Mouse (Mus musculus) limb, embryonic 12.5 days (tissue): ENCODE measurements around the gene Neurl4. TPM values are rescaled to one million over a fixed set of nuclear protein-coding genes. Genes with fewer than 3 reads are reported as not detected.
A peak's percentile ranks its signal among the peaks of the same experiment; 100 is the strongest.

ENCODE experiments used
- ATAC-seq: fragments of 200-750 bp; cut with Nextera tagmentation; 2 replicates; pipeline ENCODE4 v1.8.0; 2017; ENCODE audit warnings: low read depth, moderate TSS enrichment; ENCODE audit not compliant: insufficient number of reproducible peaks, insufficient read depth, low FRiP score, low TSS enrichment
- H3K27ac ChIP-seq: fragments of 300-500 bp; sonication (generic); 2 replicates; pipeline ENCODE4 v1.5.1; 2016; ENCODE audit warnings: mild to moderate bottlenecking, moderate library complexity
- H3K27me3 ChIP-seq: fragments of 300-500 bp; sonication (generic); 2 replicates; pipeline ENCODE4 v1.6.1; 2016; ENCODE audit warnings: mild to moderate bottlenecking, moderate library complexity
- H3K36me3 ChIP-seq: fragments of 300-500 bp; sonication (generic); 2 replicates; pipeline ENCODE4 v1.6.1; 2016; ENCODE audit warnings: mild to moderate bottlenecking, moderate library complexity
- H3K4me1 ChIP-seq: fragments of 300-500 bp; sonication (generic); replicated peaks from 2 replicates; pipeline ENCODE4 v1.6.1; 2016
- H3K4me2 ChIP-seq: fragments of 300-500 bp; sonication (generic); 2 replicates; pipeline ENCODE4 v1.6.1; 2016; ENCODE audit warnings: mild to moderate bottlenecking, moderate library complexity
- H3K4me3 ChIP-seq: fragments of 300-500 bp; sonication (generic); replicated peaks from 2 replicates; pipeline ENCODE4 v1.5.1; 2016; ENCODE audit warnings: mild to moderate bottlenecking
- H3K9ac ChIP-seq: fragments of 300-500 bp; sonication (generic); replicated peaks from 2 replicates; pipeline ENCODE4 v1.6.1; 2016; ENCODE audit warnings: mild to moderate bottlenecking, moderate library complexity
- H3K9me3 ChIP-seq: fragments of 300-500 bp; sonication (generic); 2 replicates; pipeline ENCODE4 v1.6.1; 2016; ENCODE audit warnings: mild to moderate bottlenecking, moderate library complexity
- WGBS: fragments of 180-500 bp; shearing (Covaris S2); methylation state at CpG from one replicate; pipeline ENCODE4 v1.1.7; 2016; 5-methylcytosine and 5-hydroxymethylcytosine counted together
- polyA plus RNA-seq: library from polyadenylated mRNA; unstranded; fragments of >200 nt; fragmentation: Nextera tagmentation; extraction: Ambion mirVana; gene quantifications from 2 replicates; pipeline ENCODE4 v1.2.1, GENCODE M21; 2016

Neurl4 gene
- polyA plus RNA-seq, 1 experiment from 2014 or later = 12.7 TPM

DNA sequence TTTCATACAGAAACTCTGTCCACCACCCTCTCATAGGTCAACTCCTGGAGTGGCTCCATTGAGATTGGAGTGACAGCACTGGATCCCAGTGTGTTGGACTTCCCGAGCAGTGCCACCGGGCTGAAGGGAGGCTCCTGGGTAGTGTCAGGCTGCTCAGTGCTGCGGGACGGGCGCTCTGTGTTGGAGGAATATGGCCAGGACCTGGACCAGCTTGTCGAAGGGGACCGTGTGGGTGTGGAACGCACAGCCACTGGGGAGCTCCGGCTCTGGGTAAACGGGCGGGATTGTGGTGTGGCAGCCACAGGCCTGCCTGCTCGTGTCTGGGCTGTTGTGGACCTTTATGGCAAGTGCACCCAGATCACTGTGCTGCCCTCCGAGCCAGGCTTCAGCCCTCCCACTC is 2.1 kb downstream of the Neurl4 start:
- no peak for ATAC-seq
- WGBS = 89% methylated on average over 13 of the region's 13 CpGs
- Histone ChIP-seq H3K4me2 (peak overlapping the region; percentile 84), H3K27me3 (no peaks in the 10 kb centered on the region), H3K36me3 (peaks cover 51% of the 10 kb centered on the region), H3K9me3 (no peaks in the 10 kb centered on the region), H3K4me1 (peaks cover 32% of the 10 kb centered on the region), H3K27ac (no peak overlapping the region), H3K4me3 (peak overlapping the region; percentile 95), H3K9ac (0 out of 2 replicates have a peak overlapping the region, but pooled peaks have one; percentile 97)

DNA sequence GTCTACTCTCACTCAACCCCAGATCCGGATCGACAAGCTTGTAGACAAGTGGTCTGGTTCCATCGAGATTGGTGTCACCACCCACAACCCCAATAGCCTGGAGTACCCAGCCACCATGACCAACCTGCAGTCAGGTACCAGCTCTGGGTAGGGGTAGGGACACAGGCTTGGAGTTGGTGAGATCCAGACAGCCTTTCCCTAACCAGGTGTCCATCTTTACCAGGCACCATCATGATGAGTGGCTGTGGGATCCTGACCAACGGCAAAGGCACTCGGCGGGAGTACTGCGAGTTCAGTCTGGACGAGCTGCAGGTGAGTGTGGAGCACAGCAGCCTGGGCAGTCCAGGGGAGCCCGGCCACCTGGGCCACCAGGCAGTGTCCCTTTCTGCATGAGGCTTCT is 3.4 kb downstream of the Neurl4 start:
- 93% methylated on average over 9 of the region's 9 CpGs for WGBS
- Histone ChIP-seq H3K27ac (no peak overlapping the region), H3K4me1 (peaks cover 20% of the 10 kb centered on the region), H3K27me3 (no peaks in the 10 kb centered on the region), H3K4me2 (no peak overlapping the region), H3K36me3 (peaks cover 64% of the 10 kb centered on the region), H3K9me3 (no peaks in the 10 kb centered on the region), H3K9ac (no peak overlapping the region), H3K4me3 (no peak overlapping the region)
- ATAC-seq = no peak

DNA sequence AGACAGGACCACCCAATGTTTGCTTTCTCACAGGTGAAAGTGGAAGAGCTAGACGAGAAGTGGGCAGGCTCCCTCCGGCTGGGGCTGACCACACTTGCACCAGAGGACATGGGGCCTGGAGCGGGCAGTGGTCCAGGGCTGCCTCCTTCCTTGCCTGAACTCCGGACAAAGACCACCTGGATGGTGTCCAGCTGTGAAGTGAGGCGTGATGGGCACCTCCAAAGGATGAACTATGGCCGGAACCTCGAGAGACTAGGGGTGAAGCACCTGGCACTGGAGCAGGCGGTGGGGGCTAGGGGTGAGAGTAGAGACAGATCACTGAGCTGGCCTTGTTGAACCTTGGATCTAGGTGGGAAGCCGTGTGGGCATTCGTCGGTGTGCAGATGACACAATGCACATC is 7.8 kb downstream of the Neurl4 start:
- 93% methylated on average over 11 of the region's 11 CpGs for WGBS

DNA sequence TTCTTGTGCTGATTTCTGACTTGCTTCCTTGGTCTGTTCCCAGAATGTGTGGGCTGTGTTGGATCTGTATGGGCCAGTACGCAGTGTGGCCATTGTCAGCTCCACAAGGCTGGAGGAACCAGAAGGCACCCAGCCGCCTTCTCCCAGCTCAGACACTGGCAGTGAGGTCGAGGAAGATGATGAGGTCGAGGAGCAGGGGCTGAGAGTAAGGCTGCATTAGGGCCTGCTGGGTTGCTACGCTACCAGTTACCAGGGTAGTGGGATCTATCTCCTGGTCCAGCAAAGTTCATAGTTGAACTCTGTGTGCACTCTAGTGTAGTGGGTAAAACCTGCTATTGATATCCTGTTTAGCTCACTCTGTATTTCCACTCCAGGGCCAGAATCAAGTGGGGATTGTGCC is 8.3 kb downstream of the Neurl4 start:
- H3K4me2 ChIP-seq = no peak overlapping the region
- peaks cover 93% of the 10 kb centered on the region for H3K36me3 ChIP-seq
- H3K4me1 ChIP-seq = peaks cover 9% of the 10 kb centered on the region
- H3K9ac ChIP-seq = no peak overlapping the region
- no peak overlapping the region for H3K4me3 ChIP-seq
- no peaks in the 10 kb centered on the region for H3K27me3 ChIP-seq
- no peaks in the 10 kb centered on the region for H3K9me3 ChIP-seq
- no peak overlapping the region for H3K27ac ChIP-seq
- no peak for ATAC-seq
- 86% methylated on average over 5 of the region's 5 CpGs for WGBS

More for the DNA sequence above, 7.8 kb downstream of the Neurl4 start:
- Histone ChIP-seq H3K27ac (no peak overlapping the region), H3K36me3 (peaks cover 98% of the 10 kb centered on the region), H3K4me3 (no peak overlapping the region), H3K4me2 (no peak overlapping the region), H3K9ac (no peak overlapping the region), H3K4me1 (peaks cover 9% of the 10 kb centered on the region), H3K9me3 (no peaks in the 10 kb centered on the region), H3K27me3 (no peaks in the 10 kb centered on the region)
- ATAC-seq = no peak

DNA sequence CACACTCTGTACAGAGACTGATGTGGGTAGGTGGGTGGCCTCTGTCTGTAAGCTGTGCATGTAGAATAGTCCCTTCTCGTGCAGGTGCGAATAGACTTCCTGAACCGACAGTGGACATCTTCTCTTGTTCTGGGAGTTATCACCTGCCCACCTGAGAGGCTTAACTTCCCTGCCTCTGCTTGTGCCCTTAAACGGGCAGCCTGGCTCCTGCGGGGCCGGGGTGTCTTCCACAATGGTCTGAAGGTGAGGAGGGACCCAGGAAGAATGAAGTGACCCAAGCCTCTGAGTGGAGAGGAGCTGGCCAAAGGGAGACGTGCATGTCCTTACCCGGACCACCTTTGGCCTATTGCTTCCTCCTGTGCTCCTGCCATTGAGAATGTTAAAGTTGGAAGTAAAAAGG is 9.3 kb downstream of the Neurl4 start:
- WGBS = 94% methylated on average over 8 of the region's 8 CpGs
- peaks cover 17% of the 10 kb centered on the region for H3K4me1 ChIP-seq
- H3K4me2 ChIP-seq = no peak overlapping the region
- no peaks in the 10 kb centered on the region for H3K27me3 ChIP-seq
- no peak overlapping the region for H3K27ac ChIP-seq
- no peaks in the 10 kb centered on the region for H3K9me3 ChIP-seq
- ATAC-seq = no peak
- no peak overlapping the region for H3K4me3 ChIP-seq
- peaks cover 91% of the 10 kb centered on the region for H3K36me3 ChIP-seq
- H3K9ac ChIP-seq = no peak overlapping the region

DNA sequence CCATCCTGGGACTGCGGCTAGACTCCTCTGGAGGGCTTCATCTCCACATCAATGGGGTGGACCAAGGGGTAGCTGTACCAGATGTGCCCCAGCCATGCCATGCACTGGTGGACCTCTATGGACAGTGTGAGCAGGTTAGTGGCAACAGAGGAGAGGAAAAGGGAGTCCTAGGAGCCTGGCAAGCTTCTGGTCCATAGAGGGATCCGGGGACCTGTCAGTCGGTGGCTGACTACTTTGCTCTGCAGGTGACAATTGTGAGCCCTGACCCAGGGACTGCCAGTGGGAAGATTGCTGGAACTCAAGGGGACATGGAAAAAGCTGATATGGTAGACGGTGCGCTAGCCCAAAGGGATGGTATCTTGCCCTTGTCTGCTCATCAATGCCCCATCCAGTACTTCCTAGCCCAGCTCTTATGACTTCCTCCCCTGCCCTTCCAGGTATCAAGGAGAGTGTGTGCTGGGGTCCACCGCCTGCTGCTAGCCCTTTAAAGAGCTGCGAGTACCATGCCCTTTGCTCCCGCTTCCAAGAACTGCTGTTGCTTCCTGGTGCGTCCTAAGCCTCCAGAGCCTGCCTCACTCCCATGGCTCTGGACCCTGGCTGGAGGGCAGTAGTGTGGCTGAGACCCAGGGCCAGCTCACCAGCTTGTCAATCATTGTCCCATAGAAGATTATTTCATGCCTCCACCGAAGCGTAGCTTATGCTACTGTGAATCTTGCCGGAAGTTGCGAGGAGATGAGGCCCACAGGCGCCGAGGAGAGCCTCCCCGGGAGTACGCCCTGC is 10.1 kb downstream of the Neurl4 start:
- Histone ChIP-seq H3K4me2 (no peak overlapping the region), H3K36me3 (peaks cover 91% of the 10 kb centered on the region), H3K9me3 (no peaks in the 10 kb centered on the region), H3K4me3 (no peak overlapping the region), H3K27me3 (no peaks in the 10 kb centered on the region), H3K27ac (no peak overlapping the region), H3K9ac (no peak overlapping the region), H3K4me1 (peaks cover 25% of the 10 kb centered on the region)
- no peak for ATAC-seq
- WGBS = 93% methylated on average over 17 of the region's 17 CpGs

DNA sequence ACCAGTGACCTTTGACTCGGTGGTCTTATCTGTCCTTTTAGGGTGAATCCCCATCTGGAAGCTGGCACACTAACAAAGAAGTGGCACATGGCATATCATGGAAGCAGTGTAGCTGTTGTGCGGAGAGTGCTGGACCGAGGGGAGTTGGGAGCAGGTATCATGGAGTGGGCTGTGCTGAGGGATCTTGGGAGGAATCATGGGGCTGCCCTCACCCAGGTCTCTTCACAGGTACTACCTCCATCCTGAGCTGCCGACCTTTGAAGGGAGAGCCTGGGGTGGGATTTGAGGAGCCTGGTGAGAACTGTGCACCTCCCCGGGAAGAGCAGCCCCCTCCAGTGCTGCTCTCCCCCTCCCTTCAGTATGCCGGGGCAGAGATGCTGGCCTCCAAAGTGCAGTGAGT is 10.8 kb downstream of the Neurl4 start:
- peaks cover 91% of the 10 kb centered on the region for H3K36me3 ChIP-seq
- peaks cover 27% of the 10 kb centered on the region for H3K4me1 ChIP-seq
- no peaks in the 10 kb centered on the region for H3K9me3 ChIP-seq
- WGBS = 93% methylated on average over 6 of the region's 6 CpGs
- H3K9ac ChIP-seq = no peak overlapping the region
- no peak overlapping the region for H3K27ac ChIP-seq
- no peaks in the 10 kb centered on the region for H3K27me3 ChIP-seq
- no peak overlapping the region for H3K4me3 ChIP-seq
- H3K4me2 ChIP-seq = no peak overlapping the region
- ATAC-seq = no peak

DNA sequence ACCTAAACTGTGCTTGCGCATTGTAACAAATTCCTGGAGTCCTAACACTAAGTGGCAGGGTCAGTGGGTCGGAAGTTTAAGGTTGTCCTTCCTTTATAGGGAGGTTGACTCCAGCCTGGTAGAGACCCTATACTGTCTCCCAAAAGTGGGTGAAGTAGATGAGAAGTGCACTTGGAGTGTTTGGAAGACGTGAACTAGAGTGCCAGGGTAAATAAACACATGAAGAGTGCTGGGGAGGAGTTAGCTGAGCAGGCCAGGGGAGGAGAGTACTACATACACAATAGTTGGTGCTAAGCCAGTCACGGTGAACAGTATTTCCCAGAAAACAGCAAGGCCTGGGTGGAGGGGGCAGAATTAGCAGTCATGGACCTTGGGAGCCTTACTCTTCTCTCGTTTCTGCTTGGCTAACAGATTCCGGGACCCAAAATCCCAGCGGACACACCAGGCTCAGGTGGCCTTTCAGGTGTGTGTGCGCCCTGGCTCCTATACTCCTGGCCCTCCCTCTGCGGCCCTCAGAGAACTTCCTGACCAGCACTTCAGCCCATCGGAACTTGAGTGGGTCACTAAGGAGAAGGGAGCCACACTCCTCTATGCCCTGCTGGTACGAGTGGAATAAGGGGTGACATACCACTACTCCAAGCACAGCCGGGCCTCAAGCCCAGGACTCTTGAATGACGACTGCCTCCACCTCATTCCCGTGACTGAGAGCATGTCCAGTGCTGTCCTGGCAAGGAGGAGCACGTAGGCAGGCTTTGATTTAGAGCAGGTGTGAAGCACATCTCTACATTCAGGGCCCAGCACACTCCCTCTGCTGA is 12.1 kb downstream of the Neurl4 start:
- peak overlapping the region; percentile 92 for H3K4me3 ChIP-seq
- 0 out of 2 replicates have a peak, but pooled peaks have one; percentile 24 for ATAC-seq
- H3K4me2 ChIP-seq = peak overlapping the region; percentile 98
- peaks cover 33% of the 10 kb centered on the region for H3K4me1 ChIP-seq
- no peaks in the 10 kb centered on the region for H3K27me3 ChIP-seq
- peak overlapping the region; percentile 92; the same call in 1 of the 2 replicates for H3K27ac ChIP-seq
- WGBS = 75% methylated on average over 15 of the region's 15 CpGs
- no peaks in the 10 kb centered on the region for H3K9me3 ChIP-seq
- H3K9ac ChIP-seq = peak overlapping the region; percentile 93
- peaks cover 91% of the 10 kb centered on the region for H3K36me3 ChIP-seq

DNA sequence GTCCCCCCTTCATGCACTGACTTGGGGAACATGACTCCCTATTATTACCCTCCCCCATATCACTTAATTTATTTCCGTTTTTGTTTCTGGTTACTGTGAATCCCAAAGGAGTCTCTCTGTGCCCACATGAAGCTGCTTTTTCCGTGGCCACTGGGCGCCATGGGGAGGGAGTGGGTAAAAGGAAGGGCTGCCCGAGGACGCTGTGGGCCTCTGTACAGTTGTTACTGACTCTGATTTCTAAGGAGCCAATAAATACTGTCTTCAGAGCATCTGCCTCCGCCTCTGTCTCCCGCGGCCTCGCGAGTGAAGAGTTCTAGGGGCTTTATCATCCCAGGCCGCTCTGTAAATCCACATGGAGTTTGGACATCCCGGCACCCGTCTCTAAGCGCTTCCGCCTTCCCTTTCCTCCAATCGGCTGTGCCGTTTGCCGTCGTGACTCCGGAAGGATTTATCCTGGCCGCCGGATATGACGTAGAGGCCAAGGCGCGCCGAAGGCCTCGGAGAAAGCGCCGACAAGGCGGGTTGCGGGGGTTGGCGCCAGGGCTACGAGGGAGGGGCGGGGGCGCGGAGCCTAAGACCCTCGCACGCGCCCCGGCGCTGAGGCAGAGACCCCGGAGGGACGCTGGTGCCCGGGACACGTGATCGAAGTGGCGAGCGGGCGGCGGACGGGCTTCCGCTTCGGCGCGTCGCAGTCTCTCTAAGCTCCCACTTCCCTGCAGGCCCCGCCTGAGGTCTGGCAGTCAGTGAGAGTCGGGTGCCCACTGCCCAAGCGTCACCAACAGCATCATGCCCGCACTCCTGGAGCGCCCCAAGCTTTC is 12.9 kb downstream of the Neurl4 start, which contains the start of gene Gps2:
Gps2 (plus strand) TSS at position 335 of the 818 bp plus-strand sequence.
- H3K4me1 ChIP-seq = peaks cover 39% of the 10 kb centered on the region
- H3K4me3 ChIP-seq = peak within 1 kb of the TSS; percentile 92
- WGBS = 2% methylated on average over 61 of the region's 61 CpGs
- no peaks in the 10 kb centered on the region for H3K9me3 ChIP-seq
- H3K27ac ChIP-seq = peak within 1 kb of the TSS; percentile 92
- peak; percentile 71 for ATAC-seq
- H3K27me3 ChIP-seq = no peaks in the 10 kb centered on the region
- peaks cover 91% of the 10 kb centered on the region for H3K36me3 ChIP-seq
- peak within 1 kb of the TSS; percentile 93 for H3K9ac ChIP-seq
- H3K4me2 ChIP-seq = peak within 1 kb of the TSS; percentile 98

DNA sequence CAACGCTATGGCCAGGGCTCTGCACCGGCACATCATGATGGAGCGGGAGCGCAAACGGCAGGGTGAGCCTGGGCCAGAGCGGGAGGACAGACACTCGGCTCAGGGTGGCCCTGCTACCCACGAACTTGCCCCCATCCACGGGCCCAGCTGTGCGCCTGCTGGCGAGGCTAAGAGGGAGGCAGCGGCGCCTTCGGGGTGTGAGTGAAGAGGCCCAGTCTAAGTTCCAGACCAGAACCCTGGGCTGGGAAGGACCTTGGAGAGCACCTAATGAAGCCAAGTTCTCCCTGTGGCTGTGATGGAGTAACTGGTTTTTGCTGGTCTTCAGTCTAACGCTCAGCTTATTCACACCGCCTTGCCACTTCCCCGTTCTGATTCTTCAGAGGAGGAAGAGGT is 13.5 kb downstream of the Neurl4 start:
- Histone ChIP-seq H3K9ac (peak overlapping the region; percentile 93), H3K4me3 (peak overlapping the region; percentile 92), H3K36me3 (peaks cover 91% of the 10 kb centered on the region), H3K4me1 (peaks cover 44% of the 10 kb centered on the region), H3K27ac (peak overlapping the region; percentile 92), H3K27me3 (no peaks in the 10 kb centered on the region), H3K4me2 (peak overlapping the region; percentile 98), H3K9me3 (no peaks in the 10 kb centered on the region)
- WGBS = 4% methylated on average over 17 of the region's 17 CpGs
- ATAC-seq = no peak
